Mouse (Mus musculus) ES-E14 (cell line): ENCODE results near the gene 1700001O22Rik.

Experiments used
- HCFC1 ChIP-seq: IDR thresholded peaks from 2 replicates; pipeline ENCODE4 v1.6.1; 2012; ENCODE audit warnings: low read length, inconsistent platforms, borderline replicate concordance; ENCODE audit not compliant: insufficient read depth
- MAFK ChIP-seq: IDR thresholded peaks from 2 replicates; pipeline ENCODE4 v1.6.1; 2014; ENCODE audit warnings: mild to moderate bottlenecking, low read depth, low read length, inconsistent platforms; ENCODE audit not compliant: insufficient read depth

DNA sequence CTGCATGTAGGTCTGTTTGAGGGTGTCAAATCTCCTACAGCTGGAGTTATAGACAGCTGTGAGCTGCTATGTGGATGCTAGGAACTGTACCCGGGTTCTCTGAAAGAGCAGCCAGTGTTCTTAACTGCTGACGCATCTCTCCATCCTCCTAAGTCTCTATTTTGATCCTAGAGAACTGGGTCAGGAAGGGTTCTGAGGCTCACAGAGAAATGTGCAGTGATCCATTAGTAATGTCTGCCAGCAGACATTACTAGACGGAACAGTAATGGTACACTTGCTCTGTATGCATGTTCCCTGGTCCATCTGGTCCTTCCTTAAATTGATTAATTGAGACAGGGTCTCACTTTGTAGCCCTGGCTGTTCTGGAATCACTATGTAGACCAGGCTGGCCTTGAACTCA is 4.0 kb downstream of the 1700001O22Rik start:
- no peak for TF ChIP-seq MAFK
- no peak for TF ChIP-seq HCFC1
